10 mouse cellular contexts compared by ENCODE assay signal in genomic region chr6:129235855-129236461, GRCm38 (mm10). TPM values are rescaled to one million over a fixed set of nuclear protein-coding genes. Genes with fewer than 3 reads are reported as not detected.
DNase-seq lines count a peak whose midpoint lies in the region; ATAC-seq and TF ChIP-seq lines count a peak whose summit lies in the region.
"Had no signal": no experiment of that assay in that cellular context is flagged by ENCODE, and none has a peak within 500 bp of the region (broad histone marks: within the 10 kb centered on the region; RNA-seq: fewer than 3 reads in every experiment).

No protein-coding gene starts in this region.

- H3K9me3 ChIP-seq in intestine, embryonic 15.5 days = no peaks in the 10 kb centered on the region
- no peaks in the 10 kb centered on the region for H3K9me3 ChIP-seq in hindbrain, postnatal 0 days (ENCODE audit: low read length)

- H3K27me3 ChIP-seq in intestine, embryonic 15.5 days (replicated peaks) = no peaks in the 10 kb centered on the region
- H3K27me3 ChIP-seq in hindbrain, postnatal 0 days (ENCODE audit: insufficient read depth, low read length) = no peaks in the 10 kb centered on the region

- H3K9ac ChIP-seq in intestine, embryonic 15.5 days = no peak overlapping the region
- H3K9ac ChIP-seq in hindbrain, postnatal 0 days (replicated peaks; ENCODE audit: low read length) = no peak overlapping the region

- intact Hi-C loops in heart, postnatal 36 days (cut with DNase I) = no loop called here

- no peak for ATAC-seq in intestine, embryonic 15.5 days
- no peak for ATAC-seq in hindbrain, postnatal 0 days

- 77% methylated on average over 5 of the region's 5 CpGs for WGBS in intestine, embryonic 15.5 days
- 89% methylated on average over 5 of the region's 5 CpGs for WGBS in hindbrain, postnatal 0 days

- 0 out of 2 replicates have a peak, but pooled peaks cover 10% of the 10 kb centered on the region for H3K4me1 ChIP-seq in intestine, embryonic 15.5 days (replicated peaks)
- no peaks in the 10 kb centered on the region for H3K4me1 ChIP-seq in hindbrain, postnatal 0 days (ENCODE audit: insufficient read depth, low read length)

- no peak overlapping the region for H3K4me3 ChIP-seq in intestine, embryonic 15.5 days (replicated peaks)
- no peak overlapping the region for H3K4me3 ChIP-seq in hindbrain, postnatal 0 days (ENCODE audit: low read length)

- no peak for TF ChIP-seq CTCF in hindbrain, postnatal 0 days (IDR thresholded peaks at IDR 0.05; ENCODE audit: low read depth)

- H3K27ac ChIP-seq in intestine, embryonic 15.5 days = peak overlapping the region; percentile 19
- H3K27ac ChIP-seq in hindbrain, postnatal 0 days = no peak overlapping the region

- no peaks in the 10 kb centered on the region for H3K36me3 ChIP-seq in intestine, embryonic 15.5 days
- no peaks in the 10 kb centered on the region for H3K36me3 ChIP-seq in hindbrain, postnatal 0 days (ENCODE audit: insufficient read depth, low read length)

- H3K4me2 ChIP-seq in intestine, embryonic 15.5 days (replicated peaks) = peak overlapping the region; percentile 24; the same call in 1 of the 2 replicates
- no peak overlapping the region for H3K4me2 ChIP-seq in hindbrain, postnatal 0 days (ENCODE audit: low read depth, low read length)

- peak; percentile 71 to 78 for DNase-seq in heart, adult 18-20 months
- DNase-seq in heart, postnatal 36 days = no peak
- DNase-seq in MEL-GATA-1-ER (ENCODE audit: extremely low read depth, low read depth) = peak; percentile 53
- DNase-seq in lung, postnatal 25 days (ENCODE audit: low spot score) = peak; percentile 86
- no peak for DNase-seq in hindbrain, postnatal 0 days (ENCODE audit: low spot score)
- DNase-seq in cerebellum, adult 11 months = no peak
- no peak for DNase-seq in layer of hippocampus, postnatal 25 days (ENCODE audit: extremely low spot score in 1 of 2, low spot score in 1 of 2)
- DNase-seq: right cerebral cortex, adult 18-20 months had no signal

RNA-seq across cellular contexts. Expression of gene Cd69, which starts 39.3 kb away (rescaled TPM):
- total RNA-seq in heart, adult 18-20 months (2021) = 1 to 10 TPM in 1 of 2 experiments, under 1 TPM in 1; 0.17 to 1.6 TPM
- under 1 TPM in 1 of 2 experiments, not detected in 1; 0.28 TPM for total RNA-seq in heart, postnatal 36 days (2021)
- 0.19 and 0.28 TPM in 2 replicates for polyA plus RNA-seq in intestine, embryonic 15.5 days (2015; fragmentation: Nextera tagmentation; extraction: Ambion mirVana)
- total RNA-seq in hindbrain, postnatal 0 days (2014; rRNA removed) = not detected in 2 replicates
- polyA plus RNA-seq in hindbrain, postnatal 0 days (2015; fragmentation: Nextera tagmentation; extraction: Ambion mirVana) = not detected in 2 replicates
- total RNA-seq in layer of hippocampus, postnatal 25 days (2021) = not detected

RNA-seq across cellular contexts. Expression of gene Clec2d, which starts 55.5 kb away (rescaled TPM):
- 10 to 100 TPM; 32.0 to 46.1 TPM for total RNA-seq in heart, adult 18-20 months (2021)
- total RNA-seq in heart, postnatal 36 days (2021) = 10 to 100 TPM; 35.1 to 51.7 TPM
- 0.80 and 0.90 TPM in 2 replicates for polyA plus RNA-seq in intestine, embryonic 15.5 days (2015; fragmentation: Nextera tagmentation; extraction: Ambion mirVana)
- total RNA-seq in hindbrain, postnatal 0 days (2014; rRNA removed) = 10.0 and 10.5 TPM in 2 replicates
- polyA plus RNA-seq in hindbrain, postnatal 0 days (2015; fragmentation: Nextera tagmentation; extraction: Ambion mirVana) = 0.24 TPM in 1 of 2 replicates, not detected in the other
- total RNA-seq in layer of hippocampus, postnatal 25 days (2021) = 1 to 10 TPM; 6.2 to 7.4 TPM
- polyA plus RNA-seq: hindbrain, embryonic 11.5 days had no signal

Comparison
In these comparisons a context has a peak if more than half of its experiments do, and no peak if none do; other contexts are left out.
1. DNase-seq: peak in heart, adult 18-20 months (2 of 2), MEL-GATA-1-ER (single experiment) and lung, postnatal 25 days (single experiment); none in heart, postnatal 36 days (0 of 2), hindbrain, postnatal 0 days (single experiment), cerebellum, adult 11 months (single experiment) and layer of hippocampus, postnatal 25 days (0 of 2).